23 mouse cellular contexts compared by ENCODE assay signal in genomic region chr15:88792140-88792850, GRCm38 (mm10).
"Had no signal": no experiment of that assay in that cellular context is flagged by ENCODE, and none has a peak within 500 bp of the region (broad histone marks: within the 10 kb centered on the region; RNA-seq: fewer than 3 reads in every experiment).

No protein-coding gene starts in this region.

- H3K9ac ChIP-seq: liver, embryonic 15.5 days; liver, postnatal 0 days; lung, embryonic 15.5 days; midbrain, embryonic 13.5 days; neural tube, embryonic 13.5 days; neural tube, embryonic 15.5 days had no signal

- H3K4me2 ChIP-seq: liver, embryonic 15.5 days; lung, embryonic 15.5 days; midbrain, embryonic 13.5 days; neural tube, embryonic 13.5 days; neural tube, embryonic 15.5 days had no signal

- H3K27ac ChIP-seq: liver, embryonic 15.5 days; lung, embryonic 15.5 days; macrophage; midbrain, embryonic 10.5 days; midbrain, embryonic 13.5 days; neural tube, embryonic 13.5 days; neural tube, embryonic 15.5 days had no signal

- ATAC-seq: liver, postnatal 0 days; lung, postnatal 0 days; midbrain, embryonic 13.5 days; midbrain, embryonic 16.5 days had no signal

- H3K36me3 ChIP-seq: liver, embryonic 15.5 days; lung, embryonic 15.5 days had no signal

- DNase-seq: liver, postnatal 0 days; lung, adult 2 months; lung, postnatal 14 days; lung, postnatal 36 days; retina, postnatal 1 day; right cerebral cortex, adult 18-20 months; right cerebral cortex, postnatal 25 days; right cerebral cortex, postnatal 4 days; spleen, adult 18-20 months; thymus, adult 2 months; thymus, postnatal 25 days; thymus, postnatal 4 days had no signal

- H3K9me3 ChIP-seq: liver, embryonic 15.5 days; lung, embryonic 15.5 days; megakaryocyte, embryonic 14.5 days; midbrain, embryonic 10.5 days; midbrain, embryonic 13.5 days; neural tube, embryonic 13.5 days; neural tube, embryonic 15.5 days had no signal

- H3K4me3 ChIP-seq: liver, embryonic 15.5 days; lung, embryonic 15.5 days; megakaryocyte, embryonic 14.5 days; midbrain, embryonic 10.5 days; midbrain, embryonic 13.5 days; myocyte; neural tube, embryonic 13.5 days; neural tube, embryonic 15.5 days had no signal

- H3K27me3 ChIP-seq: liver, embryonic 15.5 days; lung, embryonic 15.5 days; megakaryocyte, embryonic 14.5 days; midbrain, embryonic 13.5 days; neural tube, embryonic 13.5 days; neural tube, embryonic 15.5 days had no signal

- H3K4me1 ChIP-seq: liver, embryonic 15.5 days; lung, embryonic 15.5 days; midbrain, embryonic 10.5 days; midbrain, embryonic 13.5 days; neural tube, embryonic 13.5 days; neural tube, embryonic 15.5 days had no signal
